Mouse (Mus musculus): ENCODE results near the gene Men1. TPM values are rescaled to one million over a fixed set of nuclear protein-coding genes. Genes with fewer than 3 reads are reported as not detected.

The Men1 gene
- polyA plus RNA-seq, 1 experiment from 2014 or later: 70.2 TPM

DNA sequence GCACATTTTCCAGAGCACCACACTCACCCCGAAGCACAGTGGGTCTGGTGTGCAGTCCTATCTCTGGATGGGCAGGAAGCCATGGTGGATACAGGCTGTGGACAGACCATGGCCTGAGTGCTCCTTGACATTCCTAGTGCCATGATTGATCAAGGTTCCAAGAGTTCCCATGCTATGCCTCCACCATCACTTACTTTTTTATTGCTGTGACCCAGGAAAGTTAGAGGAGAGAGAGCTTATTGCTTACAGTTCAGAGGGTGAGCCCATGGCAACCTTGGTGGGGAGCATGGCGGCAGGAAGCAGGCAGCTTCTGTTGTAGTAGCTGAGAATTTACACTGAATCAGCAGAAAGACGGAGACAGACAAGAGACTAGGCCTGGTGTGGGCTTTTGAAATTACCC is 26.5 kb downstream of the Men1 start:
- H3K4me3 ChIP-seq (replicated peaks): no peak overlapping the region
- no peak overlapping the region for H3K4me2 ChIP-seq
- H3K27ac ChIP-seq: no peak overlapping the region
- H3K9ac ChIP-seq: no peak overlapping the region
- no peaks in the 10 kb centered on the region for H3K27me3 ChIP-seq (replicated peaks)
- WGBS: 95% methylated on average over 3 of the region's 3 CpGs
- ATAC-seq (ENCODE audit: insufficient read depth, low FRiP score, low read depth): no peak
- peaks cover 7% of the 10 kb centered on the region for H3K36me3 ChIP-seq
- H3K9me3 ChIP-seq: no peaks in the 10 kb centered on the region
- H3K4me1 ChIP-seq: peaks cover 12% of the 10 kb centered on the region

GRCm38 (mm10) chr19:6363091-6363410 is 28.3 kb downstream of the Men1 start:
- ATAC-seq (ENCODE audit: insufficient read depth, low FRiP score, low read depth): no peak
- peaks cover 18% of the 10 kb centered on the region for H3K4me1 ChIP-seq
- H3K4me3 ChIP-seq (replicated peaks): peak overlapping the region; percentile 99
- no peaks in the 10 kb centered on the region for H3K9me3 ChIP-seq
- peak overlapping the region; percentile 6; the same call in 1 of the 2 replicates for H3K9ac ChIP-seq
- H3K27me3 ChIP-seq (replicated peaks): no peaks in the 10 kb centered on the region
- WGBS: under 1% methylated on average over 11 of the region's 11 CpGs
- H3K27ac ChIP-seq: peak overlapping the region; percentile 70
- peak overlapping the region; percentile 61 for H3K4me2 ChIP-seq
- H3K36me3 ChIP-seq: peaks cover 24% of the 10 kb centered on the region

GRCm38 (mm10) chr19:6363411-6364240 is 28.8 kb downstream of the Men1 start, which contains the start of gene Sf1:
Sf1 (plus strand) TSS chr19:6363690.
- Histone ChIP-seq H3K4me2 (peak within 1 kb of the TSS; percentile 81), H3K27me3 (replicated peaks) (no peaks in the 10 kb centered on the region), H3K4me1 (peaks cover 18% of the 10 kb centered on the region), H3K36me3 (peaks cover 29% of the 10 kb centered on the region), H3K27ac (peak within 1 kb of the TSS; percentile 98), H3K9ac (peak within 1 kb of the TSS; percentile 99), H3K9me3 (no peaks in the 10 kb centered on the region), H3K4me3 (replicated peaks) (peak within 1 kb of the TSS; percentile 99)
- under 1% methylated on average over 85 of the region's 85 CpGs for WGBS
- peak; percentile 96 for ATAC-seq (ENCODE audit: insufficient read depth, low FRiP score, low read depth)

- H3K4me2 ChIP-seq: peak overlapping the region; percentile 81
- H3K36me3 ChIP-seq: peaks cover 33% of the 10 kb centered on the region
- no peak for ATAC-seq (ENCODE audit: insufficient read depth, low FRiP score, low read depth)
- H3K4me1 ChIP-seq: peaks cover 18% of the 10 kb centered on the region
- H3K9ac ChIP-seq: peak overlapping the region; percentile 99
- under 1% methylated on average over 53 of the region's 55 CpGs for WGBS
- H3K27ac ChIP-seq: peak overlapping the region; percentile 98
- H3K4me3 ChIP-seq (replicated peaks): peak overlapping the region; percentile 99
- no peaks in the 10 kb centered on the region for H3K9me3 ChIP-seq
- no peaks in the 10 kb centered on the region for H3K27me3 ChIP-seq (replicated peaks)
Observed at GRCm38 (mm10) chr19:6364317-6364725, 29.5 kb downstream of the Men1 start.

DNA sequence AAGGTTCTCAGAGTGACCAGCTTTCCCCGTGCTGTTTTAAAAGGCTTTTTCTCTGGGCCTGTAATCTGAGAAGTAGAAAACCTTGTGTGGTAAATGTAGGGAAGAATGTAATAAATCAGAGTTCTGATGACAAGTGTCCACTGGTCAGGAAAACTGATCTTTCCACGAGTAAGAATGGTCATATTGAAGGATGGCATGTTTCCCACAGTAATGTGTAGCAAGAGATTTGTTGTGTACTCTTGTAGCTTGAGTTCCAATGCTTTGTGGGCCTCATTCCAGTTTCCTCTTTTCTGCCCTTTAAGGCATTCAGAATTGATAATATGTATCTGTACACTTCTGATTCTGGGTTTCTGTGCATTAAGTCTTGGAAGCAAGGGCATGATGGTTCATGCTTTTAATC is 30.1 kb downstream of the Men1 start:
- H3K9ac ChIP-seq: peak overlapping the region; percentile 99
- H3K27ac ChIP-seq: peak overlapping the region; percentile 98; the same call in 1 of the 2 replicates
- no peaks in the 10 kb centered on the region for H3K27me3 ChIP-seq (replicated peaks)
- H3K36me3 ChIP-seq: peaks cover 37% of the 10 kb centered on the region
- peak overlapping the region; percentile 99 for H3K4me3 ChIP-seq (replicated peaks)
- no peak for ATAC-seq (ENCODE audit: insufficient read depth, low FRiP score, low read depth)
- peaks cover 18% of the 10 kb centered on the region for H3K4me1 ChIP-seq
- WGBS: 1% methylated on average over 2 of the region's 2 CpGs
- H3K4me2 ChIP-seq: peak overlapping the region; percentile 81
- H3K9me3 ChIP-seq: no peaks in the 10 kb centered on the region

DNA sequence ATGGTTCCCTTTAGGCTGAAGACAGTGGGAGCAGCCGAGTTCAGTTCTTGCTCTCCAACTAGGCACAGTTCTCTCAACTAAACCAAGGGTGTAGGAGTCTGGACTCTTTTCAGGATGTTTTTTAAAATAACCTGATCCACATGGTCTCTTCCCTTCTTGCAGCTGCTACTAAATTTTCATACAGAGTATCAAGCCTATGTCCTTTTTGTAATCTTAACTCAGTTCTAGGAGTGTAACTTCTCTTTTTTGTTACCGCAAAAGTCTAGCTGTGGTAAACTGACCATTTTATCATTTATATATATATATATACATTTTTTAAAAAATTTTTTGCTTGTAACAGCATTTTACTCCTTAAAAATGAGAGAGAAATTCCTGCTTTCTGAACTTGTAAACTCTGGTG is 35.4 kb downstream of the Men1 start:
- Histone ChIP-seq H3K4me3 (replicated peaks) (no peak overlapping the region), H3K36me3 (peaks cover 84% of the 10 kb centered on the region), H3K9ac (no peak overlapping the region), H3K4me1 (peaks cover 12% of the 10 kb centered on the region), H3K27me3 (replicated peaks) (no peaks in the 10 kb centered on the region), H3K4me2 (no peak overlapping the region), H3K9me3 (no peaks in the 10 kb centered on the region), H3K27ac (no peak overlapping the region)
- 86% methylated on average over 2 of the region's 2 CpGs for WGBS
- ATAC-seq (ENCODE audit: insufficient read depth, low FRiP score, low read depth): no peak

- Histone ChIP-seq H3K4me2 (no peak overlapping the region), H3K36me3 (peaks cover 82% of the 10 kb centered on the region), H3K4me1 (no peaks in the 10 kb centered on the region), H3K4me3 (replicated peaks) (no peak overlapping the region), H3K9me3 (no peaks in the 10 kb centered on the region), H3K9ac (no peak overlapping the region), H3K27me3 (replicated peaks) (no peaks in the 10 kb centered on the region), H3K27ac (no peak overlapping the region)
- WGBS: 91% methylated on average over 3 of the region's 3 CpGs
- no peak for ATAC-seq (ENCODE audit: insufficient read depth, low FRiP score, low read depth)
Observed at GRCm38 (mm10) chr19:6372433-6372832, 37.7 kb downstream of the Men1 start.

DNA sequence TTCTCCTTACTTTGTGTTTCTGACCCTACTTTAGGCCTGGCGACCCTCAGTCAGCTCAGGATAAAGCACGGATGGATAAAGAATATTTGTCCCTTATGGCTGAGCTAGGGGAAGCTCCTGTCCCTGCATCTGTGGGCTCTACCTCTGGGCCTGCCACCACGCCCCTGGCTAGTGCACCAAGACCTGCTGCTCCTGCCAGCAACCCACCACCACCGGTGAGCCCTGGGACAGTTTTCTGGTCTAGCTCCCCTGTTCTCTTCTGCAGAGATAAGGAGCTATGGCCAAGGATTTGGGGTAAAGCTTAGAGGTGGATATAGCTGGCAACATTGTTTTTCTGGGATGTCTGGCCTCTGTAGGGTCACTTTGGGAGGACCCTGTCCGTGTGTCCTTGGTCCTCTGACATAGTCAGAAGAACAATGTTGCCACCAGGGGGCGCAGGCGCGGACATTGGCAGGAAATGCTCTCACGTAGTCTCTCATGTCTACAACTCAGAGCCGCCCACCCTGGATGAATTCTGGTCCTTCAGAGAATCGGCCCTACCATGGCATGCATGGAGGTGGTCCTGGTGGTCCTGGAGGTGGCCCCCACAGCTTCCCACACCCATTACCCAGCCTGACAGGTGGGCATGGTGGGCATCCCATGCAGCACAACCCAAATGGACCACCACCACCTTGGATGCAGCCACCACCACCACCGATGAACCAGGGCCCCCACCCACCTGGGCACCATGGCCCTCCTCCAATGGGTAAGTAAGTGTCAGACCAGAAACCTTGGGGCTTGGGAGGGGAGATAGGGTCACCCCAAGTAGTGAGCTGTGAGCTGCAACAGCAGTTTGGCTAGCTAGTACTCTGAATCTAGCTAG is 39.0 kb downstream of the Men1 start:
- Histone ChIP-seq H3K36me3 (peaks cover 75% of the 10 kb centered on the region), H3K9ac (no peak overlapping the region), H3K4me2 (no peak overlapping the region), H3K9me3 (no peaks in the 10 kb centered on the region), H3K27ac (no peak overlapping the region), H3K4me3 (replicated peaks) (no peak overlapping the region), H3K27me3 (replicated peaks) (no peaks in the 10 kb centered on the region), H3K4me1 (no peaks in the 10 kb centered on the region)
- ATAC-seq (ENCODE audit: insufficient read depth, low FRiP score, low read depth): 0 out of 2 replicates have a peak, but pooled peaks have one; percentile 27
- WGBS: 60% methylated on average over 12 of the region's 12 CpGs

- H3K27ac ChIP-seq: no peak overlapping the region
- H3K4me2 ChIP-seq: no peak overlapping the region
- ATAC-seq (ENCODE audit: insufficient read depth, low FRiP score, low read depth): no peak
- H3K27me3 ChIP-seq (replicated peaks): no peaks in the 10 kb centered on the region
- no peak overlapping the region for H3K9ac ChIP-seq
- H3K36me3 ChIP-seq: peaks cover 70% of the 10 kb centered on the region
- WGBS: 95% methylated on average over 10 of the region's 10 CpGs
- H3K4me3 ChIP-seq (replicated peaks): no peak overlapping the region
- no peaks in the 10 kb centered on the region for H3K9me3 ChIP-seq
- H3K4me1 ChIP-seq: no peaks in the 10 kb centered on the region
Observed at GRCm38 (mm10) chr19:6374571-6374970, 39.8 kb downstream of the Men1 start.

- Histone ChIP-seq H3K27ac (no peak overlapping the region), H3K9ac (no peak overlapping the region), H3K4me2 (no peak overlapping the region), H3K4me1 (no peaks in the 10 kb centered on the region), H3K9me3 (no peaks in the 10 kb centered on the region), H3K27me3 (replicated peaks) (no peaks in the 10 kb centered on the region), H3K4me3 (replicated peaks) (no peak overlapping the region), H3K36me3 (peaks cover 62% of the 10 kb centered on the region)
- no peak for ATAC-seq (ENCODE audit: insufficient read depth, low FRiP score, low read depth)
- 92% methylated on average over 42 of the region's 42 CpGs for WGBS
Observed at GRCm38 (mm10) chr19:6375423-6376254, 40.9 kb downstream of the Men1 start.

- 77% methylated on average over 14 of the region's 14 CpGs for WGBS
- no peaks in the 10 kb centered on the region for H3K4me1 ChIP-seq
- no peak overlapping the region for H3K27ac ChIP-seq
- no peak overlapping the region for H3K4me2 ChIP-seq
- H3K27me3 ChIP-seq (replicated peaks): no peaks in the 10 kb centered on the region
- no peaks in the 10 kb centered on the region for H3K9me3 ChIP-seq
- peaks cover 56% of the 10 kb centered on the region for H3K36me3 ChIP-seq
- H3K4me3 ChIP-seq (replicated peaks): no peak overlapping the region
- H3K9ac ChIP-seq: no peak overlapping the region
- no peak for ATAC-seq (ENCODE audit: insufficient read depth, low FRiP score, low read depth)
Observed at GRCm38 (mm10) chr19:6376255-6376564, 41.4 kb downstream of the Men1 start.

Measured in stomach, embryonic 15.5 days (tissue).